Mouse (Mus musculus): ENCODE measurements around the gene Fam83b.

Fam83b gene

GRCm38 (mm10) chr9:76566515-76567280 lies at the start of gene Fam83b:
Gene Fam83b (minus strand): TSS chr9:76567116.
- DNase-seq (ENCODE audit: low spot score): peak; percentile 10

- DNase-seq (ENCODE audit: low spot score): no peak
Observed at GRCm38 (mm10) chr9:76614165-76614564, 47.2 kb upstream of the Fam83b start.

- no peak for DNase-seq (ENCODE audit: low spot score)
Observed at GRCm38 (mm10) chr9:76603744-76604143, 36.8 kb upstream of the Fam83b start.

DNA sequence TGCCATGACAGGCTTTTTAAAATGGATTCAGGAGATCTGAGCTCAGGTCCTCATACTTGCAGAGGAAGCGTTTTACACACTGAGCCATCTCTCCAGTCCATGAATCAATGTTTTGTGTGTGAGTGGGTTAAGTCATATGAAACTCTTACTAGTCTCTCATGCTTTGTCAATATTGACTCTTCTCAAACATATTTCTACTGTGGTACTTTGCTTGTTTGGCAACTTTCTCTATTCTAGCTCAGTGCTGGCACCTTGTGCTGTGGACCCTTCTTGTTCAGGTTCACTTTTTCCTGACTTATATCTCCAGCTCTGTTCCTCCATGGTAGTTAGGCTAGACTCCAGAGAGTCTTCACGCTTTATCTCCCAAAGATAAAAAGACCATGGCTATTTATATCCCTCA lies 36.0 kb upstream of the Fam83b start:
- DNase-seq (ENCODE audit: low spot score): no peak

GRCm38 (mm10) chr9:76597395-76597794 lies 30.5 kb upstream of the Fam83b start:
- no peak for DNase-seq (ENCODE audit: low spot score)

DNA sequence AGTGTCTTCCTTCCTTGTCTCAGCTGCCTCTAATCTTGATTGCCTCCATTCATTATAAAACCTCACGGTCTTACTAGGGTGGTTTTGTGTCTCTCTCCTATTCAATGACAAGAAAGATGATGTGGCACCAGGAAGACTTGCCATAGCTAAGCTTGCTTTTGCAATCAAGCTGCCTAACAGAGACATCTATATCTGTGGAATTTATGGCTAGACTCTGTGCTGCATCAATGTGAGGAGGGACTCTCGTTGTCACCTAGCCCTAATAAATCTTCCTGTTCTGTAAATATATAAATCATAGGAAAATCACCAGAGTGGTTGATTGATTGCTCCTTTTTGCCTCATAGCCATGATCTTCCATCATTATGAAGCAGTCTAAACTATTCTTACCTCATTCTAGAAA lies 26.9 kb upstream of the Fam83b start:
- no peak for DNase-seq (ENCODE audit: low spot score)

- DNase-seq (ENCODE audit: low spot score): no peak
Observed at GRCm38 (mm10) chr9:76583943-76584342, 17.0 kb upstream of the Fam83b start.

DNA sequence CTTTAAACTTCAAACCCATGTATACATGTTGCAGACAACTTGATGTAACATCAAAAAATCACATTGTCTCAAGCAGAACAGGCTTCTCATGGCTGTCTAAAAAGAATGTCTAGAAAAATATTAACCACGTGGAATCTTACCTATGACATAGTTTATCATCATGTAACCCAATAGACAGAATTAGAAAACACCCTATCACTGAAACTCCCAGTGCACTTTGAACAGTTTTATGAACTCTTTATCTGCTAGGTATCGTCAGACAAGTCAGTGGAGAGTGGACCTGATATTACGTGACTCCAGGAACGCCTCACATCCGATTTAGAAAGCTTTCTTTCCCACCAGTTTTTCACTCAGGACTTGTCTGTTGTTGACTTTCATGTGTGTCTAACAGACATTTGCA lies 15.1 kb upstream of the Fam83b start:
- DNase-seq (ENCODE audit: low spot score): no peak

DNA sequence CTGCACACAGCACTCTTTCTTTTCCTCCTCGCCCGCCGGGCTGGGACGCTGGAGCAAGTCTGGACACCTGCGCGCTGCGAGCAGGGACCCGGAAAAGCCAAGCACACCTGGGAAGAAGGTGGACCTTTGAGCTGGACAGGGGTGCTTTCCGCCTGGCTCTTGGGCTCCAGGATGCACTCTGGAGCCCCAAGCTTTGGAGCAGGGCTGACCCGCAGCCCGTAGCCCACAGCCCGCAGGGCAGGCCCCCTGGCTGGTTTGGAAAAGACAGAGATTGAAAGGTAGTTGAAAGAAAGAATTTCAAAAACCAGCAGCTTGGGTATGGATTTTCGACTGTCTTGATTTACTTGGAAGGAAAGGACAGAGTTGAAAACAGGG lies 352 bp upstream of the Fam83b start:
- no peak for DNase-seq (ENCODE audit: low spot score)

GRCm38 (mm10) chr9:76565656-76566055 lies 1.3 kb downstream of the Fam83b start:
- no peak for DNase-seq (ENCODE audit: low spot score)

DNA sequence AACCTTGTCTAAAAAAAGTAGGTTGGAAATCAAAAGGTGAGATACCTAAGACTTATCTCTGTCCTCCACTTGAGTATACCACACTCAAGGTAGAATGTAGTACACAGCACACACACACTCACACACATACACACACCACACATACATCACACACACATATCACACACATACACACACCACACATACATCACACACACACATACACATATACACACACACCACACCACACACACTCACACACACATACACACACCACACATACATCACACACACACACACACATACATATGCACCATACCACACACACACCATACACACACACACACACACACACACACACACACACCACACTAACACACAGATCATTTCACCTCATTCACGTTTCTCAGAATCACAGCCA lies 2.8 kb downstream of the Fam83b start:
- no peak for DNase-seq (ENCODE audit: low spot score)

GRCm38 (mm10) chr9:76562794-76563193 lies 4.1 kb downstream of the Fam83b start:
- no peak for DNase-seq (ENCODE audit: low spot score)

DNA sequence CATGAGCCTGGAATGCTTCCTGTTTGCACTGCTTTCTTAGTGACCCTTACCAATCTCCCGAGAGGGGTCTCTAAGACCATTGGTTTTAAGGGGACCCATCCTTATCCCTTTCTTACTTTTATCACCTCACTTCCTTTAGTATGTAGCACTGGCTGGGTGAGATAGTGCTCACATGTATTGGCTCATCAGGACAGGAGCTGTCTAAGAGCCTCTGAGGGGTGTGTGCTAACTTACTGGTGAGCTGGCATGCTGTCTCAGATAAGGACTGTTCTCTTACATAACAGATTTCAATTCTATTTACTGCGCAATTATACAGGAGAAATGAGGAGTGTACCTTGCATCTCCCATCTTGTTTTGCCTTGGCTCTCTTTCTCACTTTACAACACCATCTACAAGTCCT lies 7.7 kb downstream of the Fam83b start:
- no peak for DNase-seq (ENCODE audit: low spot score)

- DNase-seq (ENCODE audit: low spot score): no peak
Observed at GRCm38 (mm10) chr9:76553758-76554157, 13.2 kb downstream of the Fam83b start.

DNA sequence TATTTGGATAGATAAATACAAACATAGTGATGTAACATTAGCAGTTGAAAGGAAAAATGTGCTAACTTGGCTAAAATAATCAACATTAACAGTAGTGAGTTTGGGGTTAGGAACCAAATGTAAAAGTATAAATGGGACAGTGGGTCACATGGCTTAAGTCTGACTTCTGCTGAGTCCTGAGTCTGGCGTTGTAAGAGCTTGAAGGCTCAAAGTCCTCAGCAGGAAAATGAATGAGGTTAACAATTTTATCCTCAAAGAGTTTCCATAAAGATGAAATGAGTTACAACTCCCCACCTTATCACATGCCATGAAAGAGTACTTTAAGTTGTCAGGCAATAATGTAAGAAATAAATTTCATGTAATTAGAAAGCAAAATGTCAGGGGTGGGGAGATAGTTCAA lies 13.8 kb downstream of the Fam83b start:
- DNase-seq (ENCODE audit: low spot score): no peak

DNA sequence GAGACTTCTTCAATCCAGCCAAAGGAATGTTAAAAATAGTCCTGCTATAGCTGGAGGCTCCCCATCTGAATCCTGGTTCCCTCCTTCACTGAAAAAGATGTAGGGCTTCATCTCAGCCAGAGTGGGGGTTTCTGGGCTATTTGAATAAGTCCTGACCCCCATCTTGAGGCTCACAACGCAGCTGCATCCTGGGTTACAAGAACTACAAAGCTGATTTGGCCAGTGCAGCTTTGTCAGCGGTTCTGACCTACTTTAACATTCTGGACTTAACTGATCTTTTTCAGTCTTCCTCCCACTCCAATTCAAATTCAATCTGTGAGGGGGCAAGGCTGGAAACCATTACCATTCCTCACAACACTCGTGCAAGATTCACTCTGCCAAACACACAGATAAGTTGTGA lies 20.2 kb downstream of the Fam83b start:
- no peak for DNase-seq (ENCODE audit: low spot score)

GRCm38 (mm10) chr9:76540684-76541083 lies 26.2 kb downstream of the Fam83b start:
- no peak for DNase-seq (ENCODE audit: low spot score)

- DNase-seq (ENCODE audit: low spot score): no peak
Observed at GRCm38 (mm10) chr9:76539953-76540621, 26.8 kb downstream of the Fam83b start.

DNA sequence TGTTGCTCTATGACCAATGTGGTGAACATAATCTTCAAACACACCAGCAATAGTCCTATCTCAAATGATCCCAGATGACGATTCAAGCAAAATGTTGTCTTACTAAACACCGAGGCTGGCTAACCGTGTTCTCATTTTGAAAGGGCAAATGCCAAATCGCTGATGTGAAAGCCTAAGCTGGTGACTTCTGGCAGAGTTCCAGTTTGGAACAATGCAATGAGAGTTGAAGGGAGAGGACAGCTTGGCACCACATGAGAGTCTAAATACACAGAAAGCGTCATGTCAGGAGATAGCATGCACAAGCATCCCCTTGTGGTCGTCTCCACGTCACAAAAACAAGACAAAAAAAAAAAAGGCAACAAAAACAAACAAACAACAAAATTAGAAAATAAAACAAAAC lies 27.6 kb downstream of the Fam83b start:
- no peak for DNase-seq (ENCODE audit: low spot score)

- no peak for DNase-seq (ENCODE audit: low spot score)
Observed at GRCm38 (mm10) chr9:76536032-76536431, 30.9 kb downstream of the Fam83b start.

DNA sequence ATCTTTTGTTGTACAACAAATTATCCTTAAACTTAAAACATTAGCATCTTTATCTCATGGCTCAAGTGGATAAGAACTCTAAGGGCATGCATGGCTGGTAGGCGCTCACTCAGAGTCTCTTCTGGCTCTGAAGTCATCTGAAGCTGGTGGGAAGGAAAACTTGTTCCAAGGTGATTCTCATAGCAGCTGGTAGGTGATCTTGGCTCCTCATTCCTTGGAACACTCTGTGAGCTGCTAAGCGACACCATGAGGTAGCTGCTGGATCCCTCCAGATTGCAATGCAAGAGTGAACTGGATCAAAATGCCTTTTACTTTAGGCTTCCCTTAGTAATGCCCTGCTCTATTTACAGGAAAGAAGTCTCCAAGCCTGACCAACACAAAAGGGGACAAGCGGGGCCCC lies 34.5 kb downstream of the Fam83b start:
- DNase-seq (ENCODE audit: low spot score): no peak

GRCm38 (mm10) chr9:76531368-76531767 lies 35.5 kb downstream of the Fam83b start:
- DNase-seq (ENCODE audit: low spot score): no peak

- DNase-seq (ENCODE audit: low spot score): no peak
Observed at GRCm38 (mm10) chr9:76525592-76525991, 41.3 kb downstream of the Fam83b start.

DNA sequence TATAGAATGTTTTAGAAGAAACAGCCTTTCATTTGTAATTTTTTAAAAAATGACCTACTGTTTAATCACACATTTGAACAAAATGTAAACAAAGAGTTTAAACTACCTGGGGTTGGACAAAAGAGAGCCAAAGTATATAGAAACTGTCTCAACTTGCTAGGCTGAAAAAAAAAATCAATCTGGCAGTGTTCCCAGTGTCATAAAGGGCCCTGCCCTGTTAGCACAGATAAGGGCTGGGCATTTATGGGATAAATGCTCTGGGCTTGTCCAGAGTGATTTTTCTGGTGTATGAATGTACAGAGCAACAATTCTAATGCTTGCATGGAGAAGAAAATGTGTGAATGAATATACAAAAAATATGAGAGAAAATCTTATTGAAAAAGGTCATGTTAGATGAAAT lies 43.8 kb downstream of the Fam83b start:
- no peak for DNase-seq (ENCODE audit: low spot score)
